Mouse (Mus musculus) c-Kit-positive CD71-positive TER-119-negative erythroid progenitor cells, embryonic 14.5 days (primary cell): ENCODE measurements around the gene Pus3.
"Not testable (repeated sequence)": the region's sequence is repeated elsewhere in the genome, so short reads cannot be mapped to it uniquely, and the experiment has no call there.

Source experiments
- DNase-seq: peaks from one replicate; pipeline ENCODE4 v3.0.0-alpha.2; 2013; ENCODE audit warnings: low read depth

Pus3 gene

DNA sequence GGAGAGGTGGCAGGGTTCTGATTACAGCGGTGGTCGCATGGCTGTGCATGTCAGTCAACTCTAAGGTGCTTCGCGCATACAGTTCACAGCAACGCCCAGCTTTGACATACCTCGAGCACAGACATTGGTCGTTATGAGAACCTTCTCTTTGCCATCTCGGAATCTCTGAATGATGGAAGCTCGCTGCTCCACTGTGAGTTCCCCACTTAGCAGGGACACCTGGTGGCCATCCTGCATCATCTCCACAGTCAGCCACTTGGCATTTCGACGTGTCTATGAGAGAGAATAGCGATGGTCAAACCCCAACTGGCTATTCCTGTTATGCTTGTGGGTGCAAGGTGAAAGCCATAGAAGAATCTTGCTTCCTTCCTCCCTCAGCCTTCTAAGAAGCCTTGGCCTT, 12.7 kb upstream of the Pus3 start:
- no peak for DNase-seq

DNA sequence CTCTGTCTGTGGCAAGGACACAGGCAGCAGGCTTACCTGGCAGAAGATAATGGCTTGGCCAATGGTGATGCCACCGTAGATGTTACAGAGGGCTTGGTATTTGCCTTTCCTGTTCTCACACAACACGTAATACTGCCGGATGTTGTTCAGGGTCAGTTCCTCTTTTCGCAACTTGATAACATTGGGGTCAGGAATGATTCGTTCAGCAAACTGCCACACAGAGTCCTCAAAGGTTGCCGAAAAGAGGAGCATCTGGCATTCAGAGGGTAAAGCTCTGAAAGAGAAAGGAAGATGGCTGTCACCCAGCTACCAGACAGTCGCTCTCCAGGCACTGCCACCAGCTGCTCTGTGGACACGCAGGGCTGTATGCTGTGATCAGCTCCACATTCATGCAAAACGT, 11.7 kb upstream of the Pus3 start:
- DNase-seq, result no peak

DNA sequence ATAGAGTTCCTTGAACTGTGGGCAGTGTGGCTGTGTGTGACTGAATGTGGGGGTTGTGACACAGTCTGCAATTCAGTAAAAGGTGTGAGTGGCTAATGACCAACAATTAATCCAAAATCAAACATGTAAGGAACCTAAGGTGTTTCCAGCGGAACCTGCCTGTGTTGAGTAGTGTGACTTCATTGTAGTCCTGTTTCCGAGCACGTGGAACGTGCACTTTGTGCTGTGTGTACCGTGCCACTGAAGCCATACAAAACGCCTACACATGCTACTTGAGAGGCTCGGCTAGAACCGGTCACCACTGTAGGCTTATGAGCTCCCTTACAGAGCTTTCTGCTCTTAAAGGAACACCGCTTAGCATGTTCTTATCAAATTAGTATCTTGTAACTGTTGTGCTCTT, 9.9 kb upstream of the Pus3 start:
- no peak for DNase-seq

DNA sequence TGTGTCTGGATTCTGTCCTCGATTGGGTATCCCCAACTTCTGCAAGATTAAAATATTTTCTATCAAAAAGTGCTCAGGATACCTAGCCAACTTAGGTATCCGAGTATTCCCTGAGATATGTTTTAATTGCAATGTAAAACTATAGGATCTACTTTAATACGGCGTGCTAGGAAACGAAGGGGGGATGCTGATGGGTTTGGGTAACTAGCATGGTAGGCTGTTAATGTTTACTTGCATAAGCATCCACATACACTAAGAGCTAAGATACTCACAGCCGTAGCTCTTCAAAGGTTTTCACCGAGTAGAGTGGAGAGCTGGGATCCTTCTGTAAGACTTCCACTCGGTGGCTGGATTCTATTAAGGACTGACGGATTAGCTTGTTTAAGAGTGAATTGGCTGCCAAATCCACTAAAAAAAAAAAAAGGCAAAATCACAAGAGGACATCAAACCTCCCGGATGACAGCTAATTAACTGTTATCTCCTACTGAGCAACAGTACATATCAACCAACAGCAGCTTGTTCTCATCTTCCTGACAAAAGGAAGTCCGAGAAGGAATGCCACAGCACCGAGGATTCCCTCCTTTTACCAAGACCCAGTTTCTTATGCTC, 1.8 kb upstream of the Pus3 start:
- no peak for DNase-seq

DNA sequence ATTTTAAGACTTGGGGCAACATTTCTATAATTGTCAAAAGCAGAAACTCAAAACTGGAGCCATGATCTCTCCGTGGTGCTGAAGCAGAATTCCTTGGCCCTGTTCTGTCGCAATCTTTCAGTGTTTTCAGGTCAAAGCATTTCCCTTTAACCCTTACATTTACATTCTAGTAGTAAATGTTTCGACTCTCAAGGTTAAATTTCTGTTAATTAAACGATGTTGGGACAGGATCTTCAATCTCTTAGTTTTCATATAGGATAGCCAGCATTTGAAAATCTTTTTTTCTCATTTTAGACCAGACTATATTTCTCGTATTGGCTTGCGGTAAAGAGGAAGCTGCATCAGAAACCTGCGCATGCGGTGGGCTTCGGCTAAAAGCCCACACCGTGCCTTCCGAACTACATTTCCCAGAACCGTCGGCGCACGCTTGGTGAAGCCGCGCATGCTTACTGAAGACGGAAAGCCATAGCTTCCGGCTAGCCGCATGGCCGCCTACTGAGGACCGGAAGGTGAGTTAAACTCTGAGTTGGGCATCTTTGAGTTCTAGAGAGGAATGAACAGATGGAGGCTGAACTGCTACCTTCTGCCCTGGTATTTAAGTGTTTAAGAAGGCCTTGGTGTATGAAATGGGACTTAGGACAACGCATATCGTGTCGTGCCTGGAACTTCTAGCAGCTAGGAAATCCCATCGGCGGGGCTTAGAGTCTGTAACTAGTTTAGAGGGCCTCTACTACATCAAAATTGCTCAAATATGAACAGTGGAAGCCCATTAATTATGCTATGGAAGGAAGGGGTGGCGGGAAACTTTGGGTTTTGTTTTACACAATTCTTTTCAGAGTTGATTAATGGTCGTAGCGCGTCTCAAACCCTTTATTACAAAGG, 855 bp downstream of the Pus3 start:
- DNase-seq, result peak; percentile 72

DNA sequence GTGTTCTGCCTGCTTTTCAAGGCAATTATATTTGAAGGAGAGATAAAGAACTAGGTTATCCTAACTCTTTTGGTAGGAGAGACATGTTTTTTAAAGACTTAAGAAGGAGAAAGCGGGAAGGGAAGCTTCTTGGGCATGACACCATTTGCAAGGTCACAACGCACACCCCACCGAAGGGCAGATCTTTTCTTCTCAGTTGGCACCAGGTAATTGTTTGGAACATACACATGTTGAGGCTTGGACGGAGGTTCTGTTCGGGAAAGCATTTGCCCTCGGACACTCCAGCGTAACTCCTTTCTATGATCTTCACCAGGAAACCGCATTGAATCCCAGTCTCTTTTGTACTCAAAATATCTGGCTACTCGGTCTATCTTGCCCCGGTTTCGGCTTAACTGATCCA, 2.7 kb downstream of the Pus3 start:
- DNase-seq, result no peak

DNA sequence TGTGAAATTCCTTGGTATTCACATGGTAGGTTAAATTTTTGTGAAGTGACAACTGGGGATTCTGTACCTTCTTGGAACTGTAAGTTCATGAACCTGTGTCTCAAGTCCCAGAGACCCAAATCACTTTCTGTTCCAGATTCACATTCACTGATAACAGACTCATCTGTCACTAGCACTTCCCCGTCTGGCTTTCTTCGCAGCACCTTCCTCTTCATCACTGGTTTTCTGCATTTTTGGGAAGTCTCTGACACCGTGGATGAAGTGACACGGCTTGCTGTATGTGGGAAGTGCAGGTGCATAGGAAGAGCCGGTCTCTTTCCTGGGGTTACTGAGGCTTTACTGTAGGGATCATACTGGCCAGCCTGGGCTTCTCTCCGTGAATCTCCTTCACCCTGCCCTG, 3.2 kb downstream of the Pus3 start:
- DNase-seq, result no peak

DNA sequence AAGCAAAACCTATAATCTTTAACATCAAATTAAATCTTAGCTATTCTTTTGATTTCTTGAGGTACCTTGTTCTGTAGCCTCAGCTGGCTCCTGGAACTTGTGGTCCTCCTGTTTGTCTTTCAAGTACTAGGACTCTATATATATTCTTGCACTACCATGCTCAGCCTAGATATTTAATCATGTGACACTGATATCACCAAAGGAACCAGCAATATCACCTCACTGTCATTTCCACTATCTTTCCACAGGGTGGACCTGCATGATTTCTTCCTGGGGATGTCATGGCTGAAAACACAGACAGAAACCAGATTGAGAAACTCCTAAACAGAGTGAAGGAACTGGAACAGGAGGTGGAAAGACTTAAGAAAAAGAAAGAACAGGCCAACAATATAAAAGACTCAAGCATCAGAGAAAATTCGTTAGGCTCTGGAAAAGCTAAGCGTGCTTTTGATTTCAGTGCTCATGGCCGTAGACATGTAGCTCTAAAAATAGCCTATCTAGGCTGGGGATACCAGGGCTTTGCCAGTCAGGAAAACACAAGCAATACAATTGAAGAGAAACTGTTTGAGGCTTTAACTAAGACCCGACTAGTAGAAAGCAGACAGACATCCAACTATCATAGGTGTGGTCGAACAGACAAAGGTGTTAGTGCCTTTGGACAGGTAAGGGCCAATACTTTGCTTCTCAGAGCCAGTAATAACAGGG, 6.3 kb downstream of the Pus3 start:
- DNase-seq, result no peak

DNA sequence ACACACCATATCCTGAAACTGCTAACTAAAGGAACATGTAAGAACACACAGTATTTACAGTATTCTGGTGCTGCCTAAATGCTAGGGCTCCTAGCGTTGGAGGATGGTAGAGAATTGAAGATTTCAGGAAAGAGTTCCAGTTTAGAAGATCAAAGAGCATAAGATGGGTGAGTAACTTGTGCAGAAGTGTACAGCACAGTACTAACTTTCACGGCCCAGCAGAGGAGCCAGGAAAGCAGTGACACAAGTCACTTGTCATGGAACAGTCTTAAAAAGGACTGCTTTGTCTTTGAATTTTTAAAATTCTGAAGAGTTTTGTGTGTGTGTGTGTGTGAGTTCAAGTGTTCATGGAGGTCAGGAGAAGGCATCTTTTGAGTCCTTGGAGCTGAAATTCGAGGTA, 9.6 kb downstream of the Pus3 start:
- no peak for DNase-seq

DNA sequence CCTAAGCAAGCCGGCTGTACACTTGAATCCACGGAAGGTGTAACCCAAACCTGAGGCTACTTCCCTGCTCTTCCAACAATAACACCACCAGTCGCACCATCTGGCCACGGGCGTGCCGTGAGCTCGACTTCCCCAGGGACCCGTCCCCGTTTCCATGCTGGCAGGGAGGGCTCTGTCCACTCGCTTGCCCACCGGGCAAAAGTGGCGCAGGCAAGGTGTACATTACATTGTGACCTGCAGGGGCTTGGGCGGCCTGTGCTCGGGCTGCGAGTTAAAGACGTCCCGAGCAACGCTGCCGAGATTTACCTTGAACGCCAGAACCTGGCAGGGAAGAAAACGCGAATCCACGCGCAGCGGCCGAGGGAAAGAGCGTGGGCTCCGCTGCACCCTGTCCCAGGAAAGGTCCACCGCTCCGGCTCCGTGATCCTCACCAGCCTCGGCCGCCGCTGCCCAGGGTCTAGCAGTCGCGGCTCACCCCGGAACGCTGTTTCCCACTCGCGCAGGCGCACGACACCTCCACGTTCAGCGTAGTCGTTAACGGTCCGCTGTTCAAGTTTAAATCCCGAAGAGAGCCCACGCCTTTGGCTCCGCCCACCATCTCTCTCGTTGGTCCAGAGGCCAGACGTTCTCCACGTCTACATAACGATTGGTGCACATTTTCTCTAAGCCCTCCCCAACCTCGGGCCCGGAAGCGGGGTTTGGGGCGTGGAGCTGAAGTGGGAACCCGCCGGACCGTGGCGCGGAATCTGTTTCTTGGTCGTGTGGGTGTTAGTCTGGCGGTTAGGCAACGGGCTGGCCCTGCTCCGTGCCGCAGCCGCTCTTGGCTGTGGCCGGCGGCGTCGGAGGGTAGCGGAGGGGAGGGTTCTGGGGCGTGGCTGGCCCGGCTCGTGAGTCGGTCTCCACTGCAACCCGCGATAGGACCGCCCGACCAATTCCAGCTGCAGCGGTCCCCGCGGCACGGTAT, 11.5 kb downstream of the Pus3 start, which contains the start of the genes Pate2 and Hyls1:
Gene Pate2, plus strand, starts transcription at position 714 of the 964 bp plus-strand sequence.
Gene Hyls1, minus strand, starts transcription at position 828 of the 964 bp plus-strand sequence.
- peak; percentile 97 for DNase-seq

DNA sequence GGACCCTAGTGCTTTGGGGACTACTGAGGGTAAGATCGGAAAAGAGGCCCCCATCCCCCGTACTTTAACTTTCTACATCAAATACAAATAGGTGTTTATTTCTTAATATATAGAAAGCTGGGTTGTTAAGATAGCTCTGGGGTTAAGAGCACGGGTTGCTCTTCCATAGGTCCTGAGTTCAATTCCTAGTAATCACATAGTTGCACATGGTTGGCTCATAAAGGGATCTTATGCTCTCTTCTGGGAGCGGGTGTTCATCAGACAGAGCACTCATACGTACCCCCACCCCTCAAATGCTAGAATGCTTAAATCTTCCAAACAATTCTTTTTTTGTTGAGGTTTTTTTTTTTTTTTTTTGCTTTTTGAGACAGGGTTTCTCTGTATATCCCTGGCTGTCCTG, 12.3 kb downstream of the Pus3 start:
- no peak for DNase-seq

DNA sequence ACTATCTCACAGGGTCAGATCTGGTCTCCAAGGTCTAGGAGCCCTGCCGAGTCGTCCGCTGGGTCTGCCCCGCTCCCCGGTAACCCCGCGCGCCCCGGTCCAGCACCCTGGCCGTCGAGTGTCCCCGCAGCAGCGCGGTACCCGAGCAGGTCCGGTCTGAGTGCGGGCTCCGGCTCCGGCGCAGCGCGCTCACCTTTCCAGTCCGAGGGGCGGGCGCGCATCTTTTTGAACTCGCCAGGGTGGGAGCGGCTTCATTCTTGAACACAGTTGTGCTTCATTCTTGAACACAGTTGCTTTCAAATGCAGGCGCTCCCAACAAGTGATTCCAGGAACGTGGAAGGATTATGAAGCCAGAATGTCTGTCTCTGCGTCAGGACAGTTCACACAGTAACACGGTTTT, 16.0 kb downstream of the Pus3 start:
- DNase-seq, result no peak

DNA sequence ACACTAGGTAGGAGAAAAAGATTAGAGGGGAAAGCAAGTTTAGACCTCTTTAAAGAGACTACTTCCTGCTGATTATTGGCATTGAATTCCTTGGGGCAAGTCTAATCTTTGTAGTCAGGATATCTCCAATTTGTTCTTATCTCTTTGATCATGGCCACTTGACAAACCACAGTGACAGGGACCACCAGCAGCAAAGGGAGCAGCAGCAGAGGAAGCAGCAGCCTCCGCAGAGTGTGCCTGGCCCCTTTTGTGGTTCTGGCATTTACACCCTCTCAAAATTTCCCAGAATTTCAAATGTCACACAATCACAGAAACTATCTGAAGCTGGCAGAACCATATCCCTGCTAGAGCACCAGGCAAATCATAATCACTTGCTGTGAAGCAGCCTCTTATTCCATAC, 29.3 kb downstream of the Pus3 start:
- DNase-seq, result no peak

DNA sequence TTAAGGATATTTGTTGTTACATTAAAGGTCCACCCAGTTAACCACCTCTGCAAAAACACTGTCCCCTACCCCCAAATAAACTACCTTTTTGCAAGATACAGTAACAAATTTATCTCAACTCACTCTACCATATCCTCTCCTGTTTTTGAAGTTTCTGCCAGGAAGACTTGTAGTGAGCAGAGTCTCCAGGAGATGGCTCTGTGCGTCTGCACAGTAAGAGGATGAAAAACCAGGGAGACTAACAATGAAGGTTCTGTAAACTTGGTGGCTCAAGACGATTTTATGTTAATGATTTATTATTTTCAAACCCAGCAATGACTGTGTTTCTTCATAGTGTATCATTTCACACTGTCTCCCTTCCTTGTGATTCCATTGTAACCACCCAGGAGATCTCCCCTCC, 34.5 kb downstream of the Pus3 start:
- DNase-seq, result no peak

DNA sequence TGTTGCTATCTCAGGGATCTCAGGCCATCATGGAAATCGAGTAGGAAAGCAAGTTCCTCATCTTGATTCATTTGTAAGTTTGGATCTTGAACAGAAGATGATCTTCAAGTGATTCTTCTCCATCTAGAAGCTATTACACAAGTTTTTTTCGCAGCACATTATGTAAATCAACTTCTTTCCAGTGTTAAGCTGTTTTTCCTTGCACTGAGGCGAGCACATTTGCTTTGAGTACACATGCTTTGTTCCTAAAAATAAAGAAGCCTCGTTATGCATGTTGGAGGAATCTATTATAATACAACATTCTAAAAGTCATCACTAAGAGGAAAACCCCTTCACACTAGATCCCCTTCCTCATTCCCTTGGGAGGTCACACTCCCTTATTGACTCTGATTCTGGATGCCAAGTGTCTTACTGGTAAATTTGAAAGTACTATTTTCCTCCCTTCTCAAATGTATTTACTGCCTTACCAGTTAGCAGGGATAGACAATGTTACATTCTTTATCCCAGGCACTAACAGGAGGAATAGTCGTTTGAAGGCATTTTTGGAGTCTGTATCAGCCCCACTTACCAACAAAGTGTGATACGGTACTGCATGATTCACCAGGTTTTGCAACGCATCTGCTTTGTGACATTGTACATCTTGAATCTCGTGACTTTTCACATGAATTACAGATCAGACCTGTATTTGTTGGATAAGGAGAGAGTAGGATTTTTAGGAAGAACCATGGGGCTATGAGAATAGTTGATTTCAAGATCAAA, 49.4 kb downstream of the Pus3 start:
- no peak for DNase-seq

DNA sequence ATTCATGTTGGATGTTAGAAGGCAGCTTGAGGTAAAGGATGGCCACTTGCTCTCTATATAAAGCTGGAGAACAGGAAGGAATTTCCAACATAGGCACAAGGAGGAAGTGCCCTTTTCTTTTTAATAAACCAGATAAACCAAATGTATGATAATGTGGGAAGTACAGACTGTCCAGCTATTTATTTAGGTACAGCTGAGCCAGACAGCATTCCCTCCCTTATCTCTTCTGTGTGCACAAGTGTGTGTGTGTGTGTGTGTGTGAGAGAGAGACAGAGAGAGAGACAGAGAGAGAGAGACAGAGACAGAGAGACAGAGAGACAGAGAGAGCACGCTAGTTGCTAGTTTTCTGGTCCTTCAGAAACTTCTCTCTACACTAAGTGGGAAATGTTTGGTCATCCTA, 53.4 kb downstream of the Pus3 start, which contains the start of gene Pate4:
Gene Pate4, minus strand, starts transcription at position 101 of the 400 bp plus-strand sequence.
- DNase-seq, result no peak

DNA sequence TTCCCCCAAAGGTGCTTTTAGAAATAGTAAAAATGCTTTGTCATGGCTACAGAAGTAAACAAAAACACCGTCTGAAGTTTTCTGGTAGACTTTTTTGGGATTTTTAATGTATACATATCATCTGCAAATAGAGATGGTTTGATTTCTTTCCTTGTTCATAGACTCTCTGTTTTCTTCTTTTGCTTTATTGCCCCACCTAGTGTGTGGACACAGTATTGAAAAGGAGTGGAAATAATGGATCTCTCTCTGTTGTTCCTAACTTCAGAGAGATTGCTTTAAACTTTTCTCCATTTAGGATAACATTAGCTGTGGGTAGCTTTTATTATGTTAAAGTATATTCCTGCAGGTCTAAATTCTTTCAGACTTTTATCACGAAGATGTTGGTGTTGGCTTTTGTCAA, 55.6 kb downstream of the Pus3 start:
- DNase-seq, result no peak

DNA sequence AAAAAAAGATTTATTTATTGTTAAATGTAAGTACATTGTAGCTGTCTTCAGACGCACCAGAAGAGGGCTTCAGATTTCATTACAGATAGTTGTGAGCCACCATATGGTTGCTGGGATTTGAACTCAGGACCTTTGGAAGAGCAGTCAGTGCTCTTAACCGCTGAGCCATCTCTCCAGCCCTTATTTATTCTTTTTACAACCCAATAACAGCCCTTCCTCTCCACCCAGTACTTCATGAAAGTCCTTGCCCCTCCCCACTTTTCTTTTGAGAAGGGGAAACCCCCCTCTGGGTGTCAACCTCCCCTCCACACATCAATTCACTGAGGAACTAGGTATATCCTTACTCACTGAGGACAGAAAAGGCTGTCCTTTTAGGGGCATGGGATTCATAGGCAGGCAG, 58.4 kb downstream of the Pus3 start:
- DNase-seq, result not testable (repeated sequence)
